Mouse (Mus musculus): ENCODE measurements around the gene Adcy5. TPM values are rescaled to one million over a fixed set of nuclear protein-coding genes. Genes with fewer than 3 reads are reported as not detected.

Gene Adcy5
- polyA plus RNA-seq, 1 experiment, result 37.7 TPM

GRCm38 (mm10) chr16:35278166-35278565 lies 123.5 kb downstream of the Adcy5 start:
- H3K27me3 ChIP-seq (ENCODE audit: control insufficient read depth, insufficient read depth, low read length), result no peaks in the 10 kb centered on the region
- TF ChIP-seq CTCF (IDR thresholded peaks at IDR 0.05; ENCODE audit: borderline replicate concordance, insufficient read depth, low read depth, low read length), result no peak
- no peak for TF ChIP-seq POLR2A (IDR thresholded peaks at IDR 0.05; ENCODE audit: borderline replicate concordance, insufficient read depth, low read length)
- peaks cover 3% of the 10 kb centered on the region; the same call in 1 of the 2 replicates for H3K4me1 ChIP-seq (ENCODE audit: control insufficient read depth, insufficient read depth, low read length)
- DNase-seq, result no peak
- no peak overlapping the region for H3K27ac ChIP-seq (ENCODE audit: insufficient read depth, low read length)
- 35% methylated on average over 6 of the region's 6 CpGs for WGBS
- no peak overlapping the region for H3K4me3 ChIP-seq (replicated peaks; ENCODE audit: insufficient read depth, low read depth, low read length)

GRCm38 (mm10) chr16:35282456-35282855 lies 127.8 kb downstream of the Adcy5 start:
- Histone ChIP-seq H3K27ac (ENCODE audit: insufficient read depth, low read length) (no peak overlapping the region), H3K27me3 (ENCODE audit: control insufficient read depth, insufficient read depth, low read length) (no peaks in the 10 kb centered on the region), H3K4me1 (ENCODE audit: control insufficient read depth, insufficient read depth, low read length) (peaks cover 3% of the 10 kb centered on the region; the same call in 1 of the 2 replicates), H3K4me3 (replicated peaks; ENCODE audit: insufficient read depth, low read depth, low read length) (no peak overlapping the region)
- no peak for TF ChIP-seq POLR2A (IDR thresholded peaks at IDR 0.05; ENCODE audit: borderline replicate concordance, insufficient read depth, low read length)
- no peak for TF ChIP-seq CTCF (IDR thresholded peaks at IDR 0.05; ENCODE audit: borderline replicate concordance, insufficient read depth, low read depth, low read length)
- no peak for DNase-seq
- WGBS, result 88% methylated on average over 2 of the region's 2 CpGs

DNA sequence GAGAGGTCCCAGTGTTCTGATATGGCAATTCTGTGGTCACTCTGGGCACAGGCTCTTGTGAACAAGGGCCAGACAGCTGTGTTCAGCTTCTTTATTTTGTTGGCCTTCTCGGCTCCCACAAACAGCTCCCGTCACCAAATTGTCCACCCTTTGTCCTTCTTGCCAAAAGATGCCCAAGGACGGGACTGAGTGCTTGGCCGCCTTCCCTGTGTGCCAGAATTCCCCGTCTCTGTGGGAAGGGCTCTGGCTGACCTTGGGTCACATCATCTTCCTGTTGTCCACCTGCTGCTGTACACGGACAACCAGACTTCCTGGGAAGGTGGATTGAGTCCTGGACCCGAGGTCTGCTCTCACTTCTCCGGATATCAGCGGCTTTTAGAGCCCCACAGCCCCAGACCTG lies 131.1 kb downstream of the Adcy5 start:
- TF ChIP-seq CTCF (IDR thresholded peaks at IDR 0.05; ENCODE audit: borderline replicate concordance, insufficient read depth, low read depth, low read length) (no peak), POLR2A (IDR thresholded peaks at IDR 0.05; ENCODE audit: borderline replicate concordance, insufficient read depth, low read length) (no peak)
- no peak overlapping the region for H3K27ac ChIP-seq (ENCODE audit: insufficient read depth, low read length)
- H3K27me3 ChIP-seq (ENCODE audit: control insufficient read depth, insufficient read depth, low read length), result no peaks in the 10 kb centered on the region
- H3K4me1 ChIP-seq (ENCODE audit: control insufficient read depth, insufficient read depth, low read length), result no peaks in the 10 kb centered on the region
- no peak overlapping the region for H3K4me3 ChIP-seq (replicated peaks; ENCODE audit: insufficient read depth, low read depth, low read length)
- DNase-seq, result no peak
- WGBS, result 42% methylated on average over 9 of the region's 9 CpGs

- Histone ChIP-seq H3K4me3 (replicated peaks; ENCODE audit: insufficient read depth, low read depth, low read length) (no peak overlapping the region), H3K27ac (ENCODE audit: insufficient read depth, low read length) (no peak overlapping the region), H3K27me3 (ENCODE audit: control insufficient read depth, insufficient read depth, low read length) (no peaks in the 10 kb centered on the region), H3K4me1 (ENCODE audit: control insufficient read depth, insufficient read depth, low read length) (no peaks in the 10 kb centered on the region)
- TF ChIP-seq POLR2A (IDR thresholded peaks at IDR 0.05; ENCODE audit: borderline replicate concordance, insufficient read depth, low read length) (no peak), CTCF (IDR thresholded peaks at IDR 0.05; ENCODE audit: borderline replicate concordance, insufficient read depth, low read depth, low read length) (no peak)
- WGBS, result 60% methylated on average over 5 of the region's 5 CpGs
- no peak for DNase-seq
These were observed 132.6 kb downstream of the Adcy5 start for GRCm38 (mm10) chr16:35287244-35287643.

- WGBS, result 39% methylated on average over 5 of the region's 5 CpGs
- Histone ChIP-seq H3K27me3 (ENCODE audit: control insufficient read depth, insufficient read depth, low read length) (no peaks in the 10 kb centered on the region), H3K4me3 (replicated peaks; ENCODE audit: insufficient read depth, low read depth, low read length) (no peak overlapping the region), H3K4me1 (ENCODE audit: control insufficient read depth, insufficient read depth, low read length) (no peaks in the 10 kb centered on the region), H3K27ac (ENCODE audit: insufficient read depth, low read length) (no peak overlapping the region)
- no peak for DNase-seq
- no peak for TF ChIP-seq POLR2A (IDR thresholded peaks at IDR 0.05; ENCODE audit: borderline replicate concordance, insufficient read depth, low read length)
- TF ChIP-seq CTCF (IDR thresholded peaks at IDR 0.05; ENCODE audit: borderline replicate concordance, insufficient read depth, low read depth, low read length), result no peak
These were observed 143.1 kb downstream of the Adcy5 start for GRCm38 (mm10) chr16:35297786-35298185.

- Histone ChIP-seq H3K27me3 (ENCODE audit: control insufficient read depth, insufficient read depth, low read length) (no peaks in the 10 kb centered on the region), H3K4me1 (ENCODE audit: control insufficient read depth, insufficient read depth, low read length) (no peaks in the 10 kb centered on the region), H3K27ac (ENCODE audit: insufficient read depth, low read length) (no peak overlapping the region), H3K4me3 (replicated peaks; ENCODE audit: insufficient read depth, low read depth, low read length) (no peak overlapping the region)
- WGBS, result 90% methylated on average over 6 of the region's 6 CpGs
- TF ChIP-seq CTCF (IDR thresholded peaks at IDR 0.05; ENCODE audit: borderline replicate concordance, insufficient read depth, low read depth, low read length), result no peak
- DNase-seq, result no peak
These were observed 145.5 kb downstream of the Adcy5 start for GRCm38 (mm10) chr16:35300156-35300555.

DNA sequence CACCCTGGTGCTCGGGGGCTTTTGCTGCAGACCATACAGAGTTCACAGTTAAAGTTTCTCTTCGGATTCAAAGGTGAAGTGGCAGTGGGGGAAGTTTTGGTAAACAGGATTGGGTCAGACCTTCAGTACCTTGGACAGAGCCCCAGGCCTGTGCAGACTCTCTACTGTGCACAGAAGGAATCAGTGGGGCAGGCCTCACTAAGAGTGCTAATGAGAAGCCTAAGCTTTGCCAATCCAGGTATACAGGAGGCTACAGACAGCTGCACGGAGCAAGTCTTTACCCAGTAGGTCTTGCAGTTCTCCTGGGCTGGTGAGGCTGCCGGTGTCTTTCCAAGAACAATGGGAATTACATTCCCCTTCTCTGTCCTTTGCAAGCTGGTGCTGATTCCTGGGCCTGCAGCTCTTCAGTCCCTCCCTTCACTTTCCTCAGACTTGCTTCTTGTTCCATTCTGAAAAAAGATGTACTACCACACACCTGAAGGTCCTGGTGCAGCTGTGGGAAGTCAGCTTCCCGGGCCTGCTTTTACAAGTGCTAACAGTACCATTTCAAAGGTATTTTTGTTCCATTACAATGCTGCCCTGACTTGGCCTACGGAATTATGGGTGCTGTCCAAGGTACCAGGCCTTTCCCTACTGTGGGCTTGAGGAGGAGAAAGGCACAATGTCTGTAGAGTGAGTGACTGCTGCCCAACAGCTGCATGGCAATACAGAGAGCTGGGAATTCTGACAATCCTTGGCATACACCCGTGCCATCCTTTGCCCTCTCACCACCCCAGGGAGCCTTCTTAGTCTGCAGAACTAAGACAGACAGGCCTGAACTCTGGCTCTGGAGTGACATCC lies 148.0 kb downstream of the Adcy5 start:
- DNase-seq, result peak in 1 of 2 experiments; percentile 5
- 55% methylated on average over 7 of the region's 7 CpGs for WGBS
- no peak overlapping the region for H3K27ac ChIP-seq (ENCODE audit: insufficient read depth, low read length)
- H3K4me1 ChIP-seq (ENCODE audit: control insufficient read depth, insufficient read depth, low read length), result no peaks in the 10 kb centered on the region
- no peaks in the 10 kb centered on the region for H3K27me3 ChIP-seq (ENCODE audit: control insufficient read depth, insufficient read depth, low read length)
- H3K4me3 ChIP-seq (replicated peaks; ENCODE audit: insufficient read depth, low read depth, low read length), result no peak overlapping the region
- TF ChIP-seq POLR2A (IDR thresholded peaks at IDR 0.05; ENCODE audit: borderline replicate concordance, insufficient read depth, low read length), result no peak

DNA sequence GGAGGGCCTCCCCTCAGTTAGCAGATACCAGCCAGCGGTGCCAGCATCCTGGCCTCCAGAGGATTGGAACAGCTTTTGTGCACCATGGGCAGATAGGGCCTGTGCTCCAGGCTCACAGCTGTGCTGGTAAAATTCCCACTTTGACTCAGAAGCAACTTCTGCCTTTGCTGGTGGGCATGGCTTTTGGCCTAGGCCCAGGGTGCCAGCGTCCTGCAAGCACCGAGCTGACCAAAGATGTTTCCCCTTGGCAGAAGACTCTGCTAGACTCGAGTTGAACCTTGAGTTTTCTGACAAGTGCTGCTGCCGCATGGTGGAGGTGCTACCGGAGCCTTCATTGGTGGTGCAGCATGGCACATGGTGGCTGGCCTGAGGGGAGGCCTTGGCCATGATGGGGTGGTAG lies 149.0 kb downstream of the Adcy5 start:
- Histone ChIP-seq H3K27me3 (ENCODE audit: control insufficient read depth, insufficient read depth, low read length) (no peaks in the 10 kb centered on the region), H3K4me1 (ENCODE audit: control insufficient read depth, insufficient read depth, low read length) (no peaks in the 10 kb centered on the region), H3K27ac (ENCODE audit: insufficient read depth, low read length) (no peak overlapping the region), H3K4me3 (replicated peaks; ENCODE audit: insufficient read depth, low read depth, low read length) (no peak overlapping the region)
- WGBS, result 54% methylated on average over 6 of the region's 6 CpGs
- TF ChIP-seq CTCF (IDR thresholded peaks at IDR 0.05; ENCODE audit: borderline replicate concordance, insufficient read depth, low read depth, low read length) (no peak), POLR2A (IDR thresholded peaks at IDR 0.05; ENCODE audit: borderline replicate concordance, insufficient read depth, low read length) (no peak)
- peak in 1 of 2 experiments; percentile 10 for DNase-seq
